Mouse (Mus musculus): ENCODE measurements around the gene Gpr19.

The Gpr19 gene

DNA sequence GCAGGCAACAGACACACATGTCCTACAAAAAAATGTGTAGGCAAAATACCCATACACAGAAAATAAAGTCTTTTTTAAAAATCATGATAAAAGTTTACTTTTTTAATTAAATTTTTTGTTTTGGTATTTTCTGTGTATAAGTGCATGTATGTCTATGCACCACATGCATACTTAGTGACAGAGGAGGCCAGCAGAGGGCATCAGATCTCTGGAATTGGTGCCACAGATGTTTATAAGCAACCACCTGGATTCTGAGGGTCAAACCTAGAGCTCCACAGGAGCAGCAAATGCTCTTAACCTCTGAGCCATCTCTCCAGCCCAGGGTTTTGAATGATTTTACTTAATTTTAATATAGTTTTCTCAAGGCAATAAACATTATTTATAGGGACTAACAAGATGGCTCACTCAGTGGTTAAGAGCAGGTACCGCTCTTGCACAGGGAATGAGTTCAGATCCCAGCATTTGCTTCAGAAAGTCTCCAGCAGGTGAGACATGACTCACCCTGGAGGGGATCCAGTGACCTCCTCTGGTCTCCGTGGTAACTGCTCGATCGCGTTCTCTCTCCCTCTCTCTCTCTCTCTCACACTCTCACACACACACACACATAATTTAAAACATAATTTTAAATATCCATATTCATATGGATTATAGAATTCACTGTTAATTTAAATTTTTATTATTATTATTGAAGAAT lies 50.0 kb downstream of the Gpr19 start:
- WGBS = 66% methylated on average over 5 of the region's 5 CpGs

DNA sequence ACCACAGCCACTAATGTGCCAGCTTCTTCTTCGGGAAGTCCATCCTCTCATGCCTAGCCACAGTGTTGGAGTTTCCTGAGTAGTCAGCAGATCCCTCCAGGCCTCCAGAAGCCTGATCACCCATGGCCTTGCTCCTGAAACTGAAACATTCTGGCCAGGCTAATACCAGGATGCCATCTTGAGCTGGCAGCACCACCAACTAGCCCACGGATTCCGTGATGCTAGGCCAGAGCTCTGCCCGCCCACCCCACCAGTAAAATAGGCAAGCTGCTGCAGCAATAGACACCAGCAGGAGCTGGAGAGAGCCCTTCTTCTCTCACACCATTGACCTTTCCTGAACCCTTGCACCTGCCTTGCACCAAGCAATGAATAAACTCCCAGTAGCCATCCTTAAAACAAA lies 50.8 kb downstream of the Gpr19 start:
- 69% methylated on average over 4 of the region's 4 CpGs for WGBS

DNA sequence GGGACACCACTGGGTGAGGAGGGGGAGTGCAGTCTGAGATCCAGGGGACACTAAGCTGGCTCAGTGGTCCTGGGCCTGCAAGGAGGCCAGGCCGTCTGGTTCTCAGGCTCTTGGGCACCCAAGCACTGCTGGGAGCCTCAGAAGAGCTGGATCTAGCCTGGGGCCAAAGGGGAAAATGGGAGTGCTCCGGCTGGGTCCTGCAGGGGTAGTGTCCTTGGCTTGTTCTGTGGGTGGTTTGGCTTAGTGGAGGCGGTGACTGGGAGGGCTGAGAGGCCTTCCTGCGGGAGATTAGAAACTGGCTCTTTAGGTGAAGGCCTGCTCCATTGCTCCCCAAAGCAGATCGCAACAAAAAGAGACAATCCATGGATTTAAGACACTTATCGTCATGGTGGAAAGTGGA lies 52.1 kb downstream of the Gpr19 start:
- WGBS = 94% methylated on average over 6 of the region's 6 CpGs

DNA sequence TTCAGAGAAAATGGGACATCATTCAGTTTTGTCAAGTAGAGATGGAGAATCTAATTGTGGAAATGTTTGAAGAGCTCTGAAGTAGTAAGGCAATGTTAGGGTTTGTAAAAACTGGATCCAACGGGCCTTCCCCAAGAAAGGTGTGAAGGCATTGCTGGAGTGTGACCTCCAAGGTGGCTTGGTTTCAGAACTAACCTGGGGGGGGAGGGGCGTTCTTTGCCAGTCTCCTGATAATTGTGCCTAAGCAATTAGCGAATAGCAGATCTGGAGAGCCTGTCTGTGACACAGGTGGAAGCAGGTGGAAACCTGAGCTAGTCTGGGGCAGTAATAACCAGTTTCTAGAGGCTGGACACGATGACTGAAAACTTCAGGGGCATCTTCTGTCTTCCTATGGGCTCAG lies 52.7 kb downstream of the Gpr19 start:
- 87% methylated on average over 4 of the region's 4 CpGs for WGBS

- 80% methylated on average over 2 of the region's 2 CpGs for WGBS
Measured at GRCm38 (mm10) chr6:134840346-134840745, 58.0 kb downstream of the Gpr19 start.

- WGBS = 90% methylated on average over 4 of the region's 4 CpGs
Measured at GRCm38 (mm10) chr6:134838111-134838510, 60.3 kb downstream of the Gpr19 start.

GRCm38 (mm10) chr6:134834585-134835251 lies 63.7 kb downstream of the Gpr19 start:
- WGBS = 74% methylated on average over 9 of the region's 9 CpGs

GRCm38 (mm10) chr6:134830776-134831175 lies 67.6 kb downstream of the Gpr19 start:
- WGBS = 3% methylated on average over 10 of the region's 10 CpGs

DNA sequence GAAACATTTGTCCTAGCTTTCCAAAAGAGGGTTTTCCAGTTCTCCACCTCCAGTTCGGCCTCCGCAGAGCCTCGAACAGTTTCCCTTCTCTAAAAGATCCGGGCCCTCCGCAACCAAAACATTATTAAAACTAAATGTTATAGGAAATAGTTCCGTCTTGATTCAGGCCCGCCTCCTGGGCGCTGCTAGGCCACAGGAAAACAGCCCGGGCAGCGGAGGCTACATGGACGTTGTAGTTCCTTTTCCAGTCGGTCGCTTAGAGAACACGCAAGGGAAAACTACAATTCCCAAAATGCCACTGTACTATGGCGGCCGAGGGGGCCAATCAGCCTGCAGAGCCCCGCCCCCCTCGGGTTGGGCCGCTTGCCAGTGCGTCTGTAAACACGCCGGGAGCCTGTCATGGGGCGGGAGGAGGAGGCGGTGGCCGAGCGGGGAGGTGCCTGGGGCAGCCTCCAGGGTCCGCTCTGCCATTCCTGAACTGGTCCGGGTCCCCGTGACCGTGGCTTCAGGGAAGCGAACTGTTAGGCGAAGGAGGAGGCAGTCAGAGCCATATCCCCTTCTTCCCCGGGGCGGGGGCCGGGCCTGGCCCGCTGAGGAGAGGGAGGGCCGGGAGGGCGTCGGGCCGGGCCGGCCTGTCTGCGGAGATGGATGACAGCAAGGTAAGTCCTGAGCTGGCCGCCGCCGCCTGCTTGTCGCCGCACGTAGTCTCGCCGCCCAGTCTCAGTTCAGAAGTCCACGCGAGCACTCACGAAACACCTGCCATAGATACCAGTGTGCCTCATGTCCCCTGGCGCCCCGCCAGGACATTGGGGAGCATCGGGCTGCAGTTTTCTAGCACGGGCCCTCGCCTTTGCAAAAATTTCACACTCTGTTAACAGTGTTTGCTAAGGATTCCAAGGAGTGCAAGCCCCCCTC lies 68.3 kb downstream of the Gpr19 start, which contains the start of gene Crebl2:
TSS of gene Crebl2 (plus strand) at position 369 of the 915 bp plus-strand sequence.
- under 1% methylated on average over 58 of the region's 58 CpGs for WGBS

- WGBS = 74% methylated on average over 10 of the region's 10 CpGs
Measured at GRCm38 (mm10) chr6:134822844-134823243, 75.5 kb downstream of the Gpr19 start.

- 73% methylated on average over 6 of the region's 6 CpGs for WGBS
Measured at GRCm38 (mm10) chr6:134820411-134820810, 78.0 kb downstream of the Gpr19 start.

- WGBS = 60% methylated on average over 5 of the region's 5 CpGs
Measured at GRCm38 (mm10) chr6:134819741-134820140, 78.6 kb downstream of the Gpr19 start.
